Mouse (Mus musculus): ENCODE results near the gene Rab3gap1. TPM values are rescaled to one million over a fixed set of nuclear protein-coding genes. Genes with fewer than 3 reads are reported as not detected.

Rab3gap1 gene
- 21.5 TPM for polyA plus RNA-seq (2014; fragmentation: Illumina TruSeq; extraction: RNeasy Lipid Tissue Mini Kit (QIAGEN cat#74804); ENCODE audit: low read depth, low replicate concordance)

GRCm38 (mm10) chr1:127868300-127869261 lies at the start of gene Rab3gap1:
Gene Rab3gap1, plus strand, starts transcription at chr1:127868773.

GRCm38 (mm10) chr1:127854486-127855222 lies 13.9 kb upstream of the Rab3gap1 start, which contains the start of gene Map3k19:
Gene Map3k19, minus strand, starts transcription at chr1:127855031.

Other genes starting within 250 kb of the Rab3gap1 start
- gene Tmem163, start 189.2 kb upstream of the Rab3gap1 start, polyA plus RNA-seq (2014; fragmentation: Illumina TruSeq; extraction: RNeasy Lipid Tissue Mini Kit (QIAGEN cat#74804); ENCODE audit: low read depth, low replicate concordance) = not detected
- 46.1 TPM for gene Acmsd, start 139.4 kb upstream of the Rab3gap1 start, polyA plus RNA-seq (2014; fragmentation: Illumina TruSeq; extraction: RNeasy Lipid Tissue Mini Kit (QIAGEN cat#74804); ENCODE audit: low read depth, low replicate concordance)
- gene Ccnt2, start 94.6 kb upstream of the Rab3gap1 start, polyA plus RNA-seq (2014; fragmentation: Illumina TruSeq; extraction: RNeasy Lipid Tissue Mini Kit (QIAGEN cat#74804); ENCODE audit: low read depth, low replicate concordance) = 20.2 TPM
- gene Map3k19, start 13.7 kb upstream of the Rab3gap1 start, polyA plus RNA-seq (2014; fragmentation: Illumina TruSeq; extraction: RNeasy Lipid Tissue Mini Kit (QIAGEN cat#74804); ENCODE audit: low read depth, low replicate concordance) = not detected
- 2.1 TPM for gene Zranb3, start 234.3 kb downstream of the Rab3gap1 start, polyA plus RNA-seq (2014; fragmentation: Illumina TruSeq; extraction: RNeasy Lipid Tissue Mini Kit (QIAGEN cat#74804); ENCODE audit: low read depth, low replicate concordance)
- 48.4 TPM for gene R3hdm1, start 234.5 kb downstream of the Rab3gap1 start, polyA plus RNA-seq (2014; fragmentation: Illumina TruSeq; extraction: RNeasy Lipid Tissue Mini Kit (QIAGEN cat#74804); ENCODE audit: low read depth, low replicate concordance)

Measured in liver, adult 10 weeks (tissue).